Mouse (Mus musculus) ES-Bruce4 (cell line): Measurements from ENCODE around the gene Spock1.

Experiments
- CTCF ChIP-seq: IDR thresholded peaks from one replicate; pipeline ENCODE4 v1.8.1; 2011; ENCODE audit warnings: low read depth, low read length
- POLR2A ChIP-seq: IDR thresholded peaks from one replicate; pipeline ENCODE4 v1.8.1; 2011; ENCODE audit warnings: low read length; ENCODE audit not compliant: insufficient read depth

GRCm38 (mm10) chr13:57696685-57697084, 211.4 kb downstream of the Spock1 start:
- TF ChIP-seq POLR2A (no peak), CTCF (no peak)
